Mouse (Mus musculus) midbrain, embryonic 12.5 days (tissue): ENCODE data around the gene Slc15a2. TPM values are rescaled to one million over a fixed set of nuclear protein-coding genes. Genes with fewer than 3 reads are reported as not detected.

Experiments used
- ATAC-seq: fragments of 200-750 bp; cut with Nextera tagmentation; 2 replicates; pipeline ENCODE4 v1.8.0; 2017; ENCODE audit warnings: low read depth, moderate TSS enrichment, moderate library complexity; ENCODE audit not compliant: low FRiP score
- H3K27ac ChIP-seq: fragments of 300-500 bp; sonication (generic); replicated peaks from 2 replicates; pipeline ENCODE4 v1.5.1; 2016; ENCODE audit warnings: mild to moderate bottlenecking
- H3K27me3 ChIP-seq: fragments of 300-500 bp; sonication (generic); 2 replicates; pipeline ENCODE4 v1.6.1; 2016; ENCODE audit warnings: mild to moderate bottlenecking
- H3K36me3 ChIP-seq: fragments of 300-500 bp; sonication (generic); 2 replicates; pipeline ENCODE4 v1.6.1; 2016
- H3K4me1 ChIP-seq: fragments of 300-500 bp; sonication (generic); 2 replicates; pipeline ENCODE4 v1.6.1; 2016
- H3K4me2 ChIP-seq: fragments of 300-500 bp; sonication (generic); replicated peaks from 2 replicates; pipeline ENCODE4 v1.6.1; 2016; ENCODE audit warnings: mild to moderate bottlenecking, moderate library complexity
- H3K4me3 ChIP-seq: fragments of 300-500 bp; sonication (generic); 2 replicates; pipeline ENCODE4 v1.5.1; 2016; ENCODE audit warnings: mild to moderate bottlenecking
- H3K9ac ChIP-seq: fragments of 300-500 bp; sonication (generic); replicated peaks from 2 replicates; pipeline ENCODE4 v1.6.1; 2016; ENCODE audit warnings: mild to moderate bottlenecking, moderate library complexity
- H3K9me3 ChIP-seq: fragments of 300-500 bp; sonication (generic); 2 replicates; pipeline ENCODE4 v1.6.1; 2016; ENCODE audit warnings: mild to moderate bottlenecking
- WGBS: fragments of 180-500 bp; shearing (Covaris S2); methylation state at CpG from one replicate; pipeline ENCODE4 v1.1.7; 2016; 5-methylcytosine and 5-hydroxymethylcytosine counted together
- microRNA-seq: library from miRNA; unstranded; fragments of <30 nt; microRNA quantifications from one replicate; pipeline ENCODE4, GENCODE M21; 2017
- polyA plus RNA-seq: library from polyadenylated mRNA; unstranded; fragments of >200 nt; fragmentation: Nextera tagmentation; extraction: Ambion mirVana; gene quantifications from 2 replicates; pipeline ENCODE4 v1.2.1, GENCODE M21; 2016

Gene Slc15a2
- polyA plus RNA-seq, 1 experiment from 2014 or later: 2.9 TPM

GRCm38 (mm10) chr16:36711760-36712159, 73.0 kb downstream of the Slc15a2 start:
- H3K27ac ChIP-seq: no peak overlapping the region
- no peak overlapping the region for H3K9ac ChIP-seq
- ATAC-seq: no peak
- H3K36me3 ChIP-seq: no peaks in the 10 kb centered on the region
- H3K27me3 ChIP-seq: no peaks in the 10 kb centered on the region
- H3K9me3 ChIP-seq: no peaks in the 10 kb centered on the region
- H3K4me1 ChIP-seq: no peaks in the 10 kb centered on the region
- no peak overlapping the region for H3K4me2 ChIP-seq
- H3K4me3 ChIP-seq: no peak overlapping the region
- WGBS: 91% methylated on average over 12 of the region's 12 CpGs

- WGBS: 96% methylated on average over 2 of the region's 2 CpGs
- no peaks in the 10 kb centered on the region for H3K27me3 ChIP-seq
- H3K4me3 ChIP-seq: no peak overlapping the region
- no peaks in the 10 kb centered on the region for H3K9me3 ChIP-seq
- no peak overlapping the region for H3K27ac ChIP-seq
- no peaks in the 10 kb centered on the region for H3K4me1 ChIP-seq
- no peak for ATAC-seq
- H3K9ac ChIP-seq: no peak overlapping the region
- H3K36me3 ChIP-seq: no peaks in the 10 kb centered on the region
- no peak overlapping the region for H3K4me2 ChIP-seq
Observed at GRCm38 (mm10) chr16:36710794-36711193, 74.0 kb downstream of the Slc15a2 start.

- Histone ChIP-seq H3K9me3 (no peaks in the 10 kb centered on the region), H3K36me3 (no peaks in the 10 kb centered on the region), H3K9ac (no peak overlapping the region), H3K27ac (no peak overlapping the region), H3K27me3 (no peaks in the 10 kb centered on the region), H3K4me3 (no peak overlapping the region), H3K4me1 (no peaks in the 10 kb centered on the region), H3K4me2 (no peak overlapping the region)
- 94% methylated on average over 17 of the region's 17 CpGs for WGBS
- no peak for ATAC-seq
Observed at GRCm38 (mm10) chr16:36709405-36709804, 75.4 kb downstream of the Slc15a2 start.

GRCm38 (mm10) chr16:36708751-36709150, 76.0 kb downstream of the Slc15a2 start:
- no peak overlapping the region for H3K4me3 ChIP-seq
- no peaks in the 10 kb centered on the region for H3K27me3 ChIP-seq
- no peak for ATAC-seq
- 89% methylated on average over 7 of the region's 7 CpGs for WGBS
- no peak overlapping the region for H3K9ac ChIP-seq
- H3K27ac ChIP-seq: no peak overlapping the region
- H3K4me1 ChIP-seq: no peaks in the 10 kb centered on the region
- no peak overlapping the region for H3K4me2 ChIP-seq
- no peaks in the 10 kb centered on the region for H3K36me3 ChIP-seq
- H3K9me3 ChIP-seq: no peaks in the 10 kb centered on the region

- Histone ChIP-seq H3K4me3 (no peak overlapping the region), H3K27me3 (no peaks in the 10 kb centered on the region), H3K27ac (no peak overlapping the region), H3K36me3 (no peaks in the 10 kb centered on the region), H3K9me3 (no peaks in the 10 kb centered on the region), H3K4me1 (no peaks in the 10 kb centered on the region), H3K4me2 (no peak overlapping the region), H3K9ac (no peak overlapping the region)
- 84% methylated on average over 5 of the region's 6 CpGs for WGBS
- ATAC-seq: no peak
Observed at GRCm38 (mm10) chr16:36707702-36708423, 76.9 kb downstream of the Slc15a2 start.

GRCm38 (mm10) chr16:36700484-36700883, 84.3 kb downstream of the Slc15a2 start:
- no peak overlapping the region for H3K27ac ChIP-seq
- no peak overlapping the region for H3K9ac ChIP-seq
- no peaks in the 10 kb centered on the region for H3K4me1 ChIP-seq
- H3K27me3 ChIP-seq: no peaks in the 10 kb centered on the region
- H3K9me3 ChIP-seq: no peaks in the 10 kb centered on the region
- 91% methylated on average over 2 of the region's 2 CpGs for WGBS
- ATAC-seq: no peak
- no peak overlapping the region for H3K4me3 ChIP-seq
- no peak overlapping the region for H3K4me2 ChIP-seq
- H3K36me3 ChIP-seq: no peaks in the 10 kb centered on the region

Small RNA genes within 50 kb of the gene (microRNA-seq; reads per million reads assigned to microRNA genes)
- not detected for gene Gm22617

Other genes starting within 250 kb of the Slc15a2 start
- gene Casr, start 222.8 kb downstream of the Slc15a2 start, polyA plus RNA-seq: 0.04 TPM in 1 of 2 replicates, not detected in the other
- gene Cd86, start 118.9 kb downstream of the Slc15a2 start, polyA plus RNA-seq: 1.2 and 1.7 TPM in 2 replicates
- gene Ildr1, start 91.0 kb downstream of the Slc15a2 start, polyA plus RNA-seq: not detected in 2 replicates
- 67.8 and 69.7 TPM in 2 replicates for gene Iqcb1, start 43.4 kb upstream of the Slc15a2 start, polyA plus RNA-seq
- 0.70 and 0.76 TPM in 2 replicates for gene Eaf2, start 90.0 kb upstream of the Slc15a2 start, polyA plus RNA-seq
- gene Golgb1, start 90.2 kb upstream of the Slc15a2 start, polyA plus RNA-seq: 90.7 and 94.9 TPM in 2 replicates
- gene Hcls1, start 150.0 kb upstream of the Slc15a2 start, polyA plus RNA-seq: 2.6 and 3.5 TPM in 2 replicates
- gene Fbxo40, start 205.5 kb upstream of the Slc15a2 start, polyA plus RNA-seq: not detected in 2 replicates
- 10.3 and 11.1 TPM in 2 replicates for gene Polq, start 226.8 kb upstream of the Slc15a2 start, polyA plus RNA-seq